Mouse (Mus musculus) cortical plate, adult 2 months (tissue): Measurements from ENCODE around the gene Cmip.

Experiments
- CTCF ChIP-seq: fragments of 200-500 bp; IDR thresholded peaks from 2 replicates; pipeline ENCODE4 v1.5.1; 2011; ENCODE audit warnings: mild to moderate bottlenecking, control low read depth, low read length; ENCODE audit not compliant: insufficient read depth; ENCODE audit errors: extremely low read depth
- POLR2A ChIP-seq: fragments of 200-500 bp; IDR thresholded peaks from 2 replicates; pipeline ENCODE4 v1.6.1; 2011; ENCODE audit warnings: mild to moderate bottlenecking, low read length, control low read depth; ENCODE audit not compliant: insufficient read depth; ENCODE audit errors: extremely low read depth

GRCm38 (mm10) chr8:117417830-117418229 is 161.0 kb downstream of the Cmip start:
- TF ChIP-seq CTCF (no peak), POLR2A (no peak)
